Mouse (Mus musculus) kidney, embryonic 16.5 days (tissue): ENCODE results near the gene Rsph14. TPM values are rescaled to one million over a fixed set of nuclear protein-coding genes. Genes with fewer than 3 reads are reported as not detected.

Source experiments
- ATAC-seq: fragments of 200-750 bp; cut with Nextera tagmentation; 2 replicates; pipeline ENCODE4 v1.8.0; 2017; ENCODE audit warnings: moderate TSS enrichment; ENCODE audit not compliant: low FRiP score, low TSS enrichment
- H3K27ac ChIP-seq: fragments of 300-500 bp; sonication (generic); 2 replicates; pipeline ENCODE4 v1.5.1; 2014; ENCODE audit warnings: low read length
- H3K27me3 ChIP-seq: fragments of 300-500 bp; sonication (generic); 2 replicates; pipeline ENCODE4 v1.6.1; 2014; ENCODE audit warnings: low read length, control low read depth, mixed read lengths; ENCODE audit not compliant: insufficient read depth
- H3K36me3 ChIP-seq: fragments of 300-500 bp; sonication (generic); 2 replicates; pipeline ENCODE4 v1.6.1; 2014; ENCODE audit warnings: low read length, control low read depth, mixed read lengths; ENCODE audit not compliant: insufficient read depth
- H3K4me1 ChIP-seq: fragments of 300-500 bp; sonication (generic); 2 replicates; pipeline ENCODE4 v1.6.1; 2014; ENCODE audit warnings: low read length, control low read depth, mixed read lengths; ENCODE audit not compliant: insufficient read depth
- H3K4me2 ChIP-seq: fragments of 300-500 bp; sonication (generic); replicated peaks from 2 replicates; pipeline ENCODE4 v1.6.1; 2014; ENCODE audit warnings: low read depth, low read length
- H3K4me3 ChIP-seq: fragments of 300-500 bp; sonication (generic); 2 replicates; pipeline ENCODE4 v1.5.1; 2014; ENCODE audit warnings: mild to moderate bottlenecking, low read length
- H3K9ac ChIP-seq: fragments of 300-500 bp; sonication (generic); replicated peaks from 2 replicates; pipeline ENCODE4 v1.6.1; 2014; ENCODE audit warnings: low read length
- H3K9me3 ChIP-seq: fragments of 300-500 bp; sonication (generic); 2 replicates; pipeline ENCODE4 v1.6.1; 2016; ENCODE audit warnings: low read length, control low read depth
- WGBS: fragments of 180-500 bp; shearing (Covaris S2); extraction: QIAGEN DNeasy Blood & Tissue Kit; methylation state at CpG from one replicate; pipeline ENCODE4 v1.1.7; 2014; 5-methylcytosine and 5-hydroxymethylcytosine counted together
- polyA plus RNA-seq: library from polyadenylated mRNA; unstranded; fragments of >200 nt; fragmentation: Nextera tagmentation; extraction: Ambion mirVana; gene quantifications from 2 replicates; pipeline ENCODE4 v1.2.1, GENCODE M21; 2015

Rsph14 gene
- polyA plus RNA-seq, 1 experiment from 2014 or later: not detected

DNA sequence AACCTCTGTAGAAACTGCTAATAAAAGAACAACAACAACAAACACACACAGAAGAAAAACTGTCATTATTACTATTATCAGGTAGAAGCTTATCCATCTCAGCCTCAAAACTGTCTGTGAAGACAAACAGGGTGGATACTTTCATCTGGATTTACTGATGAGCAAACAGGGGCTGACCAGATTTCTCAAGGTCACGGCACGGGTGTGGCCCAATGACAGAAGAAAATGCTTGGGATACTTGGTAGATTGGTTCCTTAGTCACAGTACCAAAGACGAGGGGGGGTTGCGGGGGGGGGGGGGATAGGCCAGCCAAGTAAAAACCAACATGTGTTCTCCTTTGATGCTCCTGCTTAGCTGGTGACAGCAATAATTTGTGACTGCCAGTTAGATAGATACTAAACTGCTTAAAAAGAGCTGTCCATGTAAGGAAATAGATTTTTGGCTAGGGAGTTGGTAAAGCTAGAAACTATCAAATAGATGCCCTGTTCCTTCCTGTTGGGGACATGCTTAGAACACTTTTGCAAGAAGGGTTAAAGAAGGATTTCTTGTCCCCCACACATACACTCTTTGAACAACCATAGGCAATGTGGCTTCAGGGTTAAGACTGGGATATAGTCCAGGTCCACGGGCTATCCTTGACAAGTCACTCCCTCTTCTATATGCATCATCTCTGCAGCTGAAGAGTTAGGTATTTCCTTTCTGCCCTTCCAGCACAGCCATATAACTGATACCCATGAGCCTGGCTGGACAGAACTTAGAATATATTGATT is 856 bp downstream of the Rsph14 start:
- no peak for ATAC-seq
- H3K9ac ChIP-seq: no peak overlapping the region
- H3K9me3 ChIP-seq: no peaks in the 10 kb centered on the region
- no peak overlapping the region for H3K4me3 ChIP-seq
- H3K27me3 ChIP-seq: no peaks in the 10 kb centered on the region
- peaks cover 10% of the 10 kb centered on the region for H3K4me1 ChIP-seq
- WGBS: 62% methylated on average over 5 of the region's 5 CpGs
- no peak overlapping the region for H3K4me2 ChIP-seq
- H3K27ac ChIP-seq: no peak overlapping the region
- no peaks in the 10 kb centered on the region for H3K36me3 ChIP-seq

DNA sequence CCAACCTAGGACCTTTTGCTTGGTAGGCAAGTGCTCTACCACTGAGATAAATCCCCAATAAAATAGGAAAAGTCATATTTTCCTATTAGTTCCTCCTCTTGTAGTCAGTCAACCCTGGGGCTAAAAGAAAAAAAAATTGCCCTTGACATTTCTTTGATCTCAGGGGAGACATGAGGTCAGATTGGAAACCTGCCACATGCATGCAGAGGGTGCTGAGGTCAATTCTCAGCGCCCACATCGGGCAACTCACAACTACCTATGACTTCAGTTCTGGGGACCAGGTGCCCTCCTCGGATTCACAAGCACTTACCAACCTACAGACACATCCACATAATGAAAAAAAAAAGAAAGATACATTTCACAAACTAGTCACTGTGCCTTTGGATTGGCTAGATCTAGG is 2.2 kb downstream of the Rsph14 start:
- peaks cover 8% of the 10 kb centered on the region for H3K4me1 ChIP-seq
- H3K9me3 ChIP-seq: no peaks in the 10 kb centered on the region
- H3K4me3 ChIP-seq: no peak overlapping the region
- H3K27ac ChIP-seq: no peak overlapping the region
- H3K27me3 ChIP-seq: no peaks in the 10 kb centered on the region
- no peak overlapping the region for H3K9ac ChIP-seq
- no peak for ATAC-seq
- no peak overlapping the region for H3K4me2 ChIP-seq
- WGBS: 73% methylated on average over 3 of the region's 3 CpGs
- no peaks in the 10 kb centered on the region for H3K36me3 ChIP-seq

GRCm38 (mm10) chr10:75029677-75030076 is 2.7 kb downstream of the Rsph14 start:
- Histone ChIP-seq H3K36me3 (no peaks in the 10 kb centered on the region), H3K27ac (no peak overlapping the region), H3K4me1 (peaks cover 8% of the 10 kb centered on the region), H3K27me3 (no peaks in the 10 kb centered on the region), H3K9me3 (no peaks in the 10 kb centered on the region), H3K4me3 (no peak overlapping the region), H3K9ac (no peak overlapping the region), H3K4me2 (no peak overlapping the region)
- 95% methylated on average over 3 of the region's 3 CpGs for WGBS
- ATAC-seq: no peak

GRCm38 (mm10) chr10:75028743-75029142 is 3.6 kb downstream of the Rsph14 start:
- H3K36me3 ChIP-seq: no peaks in the 10 kb centered on the region
- H3K9me3 ChIP-seq: no peaks in the 10 kb centered on the region
- no peak overlapping the region for H3K4me3 ChIP-seq
- H3K27ac ChIP-seq: no peak overlapping the region
- 89% methylated on average over 8 of the region's 8 CpGs for WGBS
- no peak overlapping the region for H3K9ac ChIP-seq
- H3K27me3 ChIP-seq: no peaks in the 10 kb centered on the region
- no peak for ATAC-seq
- H3K4me2 ChIP-seq: no peak overlapping the region
- H3K4me1 ChIP-seq: peaks cover 8% of the 10 kb centered on the region

DNA sequence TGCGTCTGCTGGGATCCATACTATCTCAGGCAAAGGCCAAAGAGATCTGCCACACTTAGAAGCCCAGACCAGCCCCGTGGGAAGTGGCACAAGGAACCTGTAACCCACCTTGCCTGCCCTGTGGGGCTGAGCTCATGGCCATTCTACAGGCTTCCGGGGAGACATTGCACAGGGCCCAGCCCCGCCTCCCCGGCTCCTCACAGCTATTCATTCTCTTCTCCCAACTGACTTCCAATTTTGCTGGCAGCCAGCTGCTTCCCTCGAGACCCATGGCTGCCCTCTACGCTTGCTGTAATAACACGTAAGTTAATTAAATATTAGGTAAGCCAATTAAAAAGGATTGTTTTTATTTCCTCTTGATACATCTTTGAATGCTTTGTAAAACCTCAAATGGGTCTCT is 5.9 kb downstream of the Rsph14 start:
- Histone ChIP-seq H3K4me2 (no peak overlapping the region), H3K4me1 (no peaks in the 10 kb centered on the region), H3K9ac (no peak overlapping the region), H3K4me3 (no peak overlapping the region), H3K9me3 (no peaks in the 10 kb centered on the region), H3K27ac (no peak overlapping the region), H3K36me3 (no peaks in the 10 kb centered on the region), H3K27me3 (no peaks in the 10 kb centered on the region)
- WGBS: 70% methylated on average over 8 of the region's 8 CpGs
- ATAC-seq: no peak

DNA sequence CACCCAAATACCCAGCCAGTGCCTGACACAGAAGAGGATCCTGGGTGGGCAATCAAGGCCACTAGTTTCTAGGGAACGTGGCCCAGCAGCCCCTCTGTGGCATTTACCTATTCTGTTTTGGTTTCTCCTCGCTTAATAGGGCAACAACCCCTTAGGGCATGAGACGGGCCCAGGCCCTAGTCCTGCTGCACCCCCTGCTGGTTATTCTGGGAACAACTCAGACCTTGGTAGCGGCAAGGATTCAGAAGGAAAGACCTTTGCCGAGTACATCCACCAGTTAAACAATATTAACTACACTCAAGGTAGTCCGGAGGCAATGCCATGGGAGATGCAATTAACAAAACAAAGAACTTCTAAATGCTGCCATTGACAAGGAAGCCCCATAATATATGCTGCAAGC is 11.2 kb downstream of the Rsph14 start:
- Histone ChIP-seq H3K4me3 (no peak overlapping the region), H3K27me3 (no peaks in the 10 kb centered on the region), H3K4me2 (no peak overlapping the region), H3K9me3 (no peaks in the 10 kb centered on the region), H3K9ac (no peak overlapping the region), H3K36me3 (no peaks in the 10 kb centered on the region), H3K4me1 (no peaks in the 10 kb centered on the region), H3K27ac (no peak overlapping the region)
- 9% methylated on average over 6 of the region's 6 CpGs for WGBS
- peak; percentile 28; the same call in 1 of the 2 replicates for ATAC-seq

DNA sequence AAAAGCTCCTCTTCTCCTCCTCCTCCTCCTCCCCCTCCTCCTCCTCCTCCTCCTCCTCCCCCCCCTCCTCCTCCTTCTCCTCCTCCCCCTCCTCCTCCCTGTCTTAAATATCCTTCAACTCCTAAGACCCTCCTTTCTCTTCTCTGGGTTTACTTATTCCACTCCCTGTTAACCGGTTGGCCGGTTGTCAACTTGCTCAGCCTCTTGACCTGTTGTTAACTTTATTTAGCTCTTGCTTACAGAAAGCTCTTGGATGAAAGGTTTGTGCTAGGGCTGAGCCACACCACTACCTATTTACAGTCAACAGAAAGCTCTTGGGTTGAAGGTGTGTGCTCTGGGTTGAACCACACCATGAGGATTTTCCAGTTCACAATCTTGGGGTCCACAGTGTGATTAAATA is 12.1 kb downstream of the Rsph14 start:
- Histone ChIP-seq H3K27me3 (no peaks in the 10 kb centered on the region), H3K27ac (no peak overlapping the region), H3K9me3 (no peaks in the 10 kb centered on the region), H3K4me3 (no peak overlapping the region), H3K4me2 (no peak overlapping the region), H3K4me1 (no peaks in the 10 kb centered on the region), H3K36me3 (no peaks in the 10 kb centered on the region), H3K9ac (no peak overlapping the region)
- peak; percentile 20; the same call in 1 of the 2 replicates for ATAC-seq
- 12% methylated on average over 2 of the region's 2 CpGs for WGBS

DNA sequence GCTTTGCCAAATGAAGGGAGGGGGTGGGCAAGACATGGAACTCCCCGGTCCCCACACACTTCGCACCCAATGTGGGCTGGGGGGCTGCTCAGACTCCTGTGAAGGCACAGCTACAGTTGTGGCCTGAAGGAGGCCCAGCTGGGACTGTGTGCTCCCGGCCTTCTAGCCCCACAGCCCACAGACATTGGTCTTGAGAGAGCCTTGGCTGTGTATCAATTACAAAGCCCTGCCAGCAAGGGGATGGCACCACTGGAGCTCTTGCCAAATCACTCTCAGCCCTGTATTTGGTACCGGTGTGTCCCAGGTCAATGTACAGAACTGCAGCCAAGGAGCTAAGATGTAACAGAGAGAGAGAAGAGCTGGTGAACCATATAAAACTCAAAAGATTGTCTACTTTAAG is 15.9 kb downstream of the Rsph14 start:
- 84% methylated on average over 4 of the region's 4 CpGs for WGBS
- no peaks in the 10 kb centered on the region for H3K27me3 ChIP-seq
- H3K27ac ChIP-seq: no peak overlapping the region
- ATAC-seq: no peak
- no peaks in the 10 kb centered on the region for H3K36me3 ChIP-seq
- no peaks in the 10 kb centered on the region for H3K9me3 ChIP-seq
- no peaks in the 10 kb centered on the region for H3K4me1 ChIP-seq
- no peak overlapping the region for H3K4me3 ChIP-seq
- H3K4me2 ChIP-seq: no peak overlapping the region
- H3K9ac ChIP-seq: no peak overlapping the region

DNA sequence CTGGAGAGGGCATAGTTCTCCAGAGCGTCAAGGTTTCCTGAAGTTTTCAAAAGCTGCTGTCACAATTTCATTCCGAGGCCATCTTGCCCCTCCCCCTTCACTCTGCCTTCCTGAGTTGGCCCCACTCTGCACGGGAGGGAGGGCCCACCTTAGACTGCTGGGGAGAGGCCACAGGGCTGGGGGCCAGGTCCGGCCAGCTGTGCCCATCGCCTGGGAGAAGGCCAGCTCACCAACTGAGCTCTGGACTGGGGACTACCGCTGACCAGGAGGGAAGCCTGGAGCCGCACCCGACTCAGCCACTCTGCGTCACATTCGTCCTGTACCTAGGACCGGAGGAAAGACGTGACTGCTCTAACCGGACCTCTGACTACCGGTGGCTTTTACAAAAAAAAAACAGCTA is 16.9 kb downstream of the Rsph14 start:
- H3K36me3 ChIP-seq: no peaks in the 10 kb centered on the region
- peak; percentile 43; the same call in 1 of the 2 replicates for ATAC-seq
- WGBS: 68% methylated on average over 14 of the region's 14 CpGs
- no peak overlapping the region for H3K27ac ChIP-seq
- no peak overlapping the region for H3K4me2 ChIP-seq
- no peaks in the 10 kb centered on the region for H3K27me3 ChIP-seq
- no peak overlapping the region for H3K9ac ChIP-seq
- H3K4me3 ChIP-seq: no peak overlapping the region
- no peaks in the 10 kb centered on the region for H3K9me3 ChIP-seq
- H3K4me1 ChIP-seq: no peaks in the 10 kb centered on the region

- H3K4me2 ChIP-seq: no peak overlapping the region
- no peak overlapping the region for H3K9ac ChIP-seq
- no peaks in the 10 kb centered on the region; the same call in 1 of the 2 replicates for H3K27me3 ChIP-seq
- H3K4me1 ChIP-seq: peaks cover 12% of the 10 kb centered on the region; the same call in 1 of the 2 replicates
- no peaks in the 10 kb centered on the region for H3K9me3 ChIP-seq
- H3K36me3 ChIP-seq: no peaks in the 10 kb centered on the region
- no peak overlapping the region for H3K27ac ChIP-seq
- ATAC-seq: no peak
- H3K4me3 ChIP-seq: no peak overlapping the region
- 88% methylated on average over 15 of the region's 15 CpGs for WGBS
Measured at GRCm38 (mm10) chr10:75010704-75011103, 21.7 kb downstream of the Rsph14 start.
